Mouse (Mus musculus): ENCODE measurements at regions not wholly inside any gene's neighbourhood (a gene's known extent, or its start where the extent isn't known, plus 50 kb on each side); places are given as distances from the start of the nearest gene placed in this dataset.

DNA sequence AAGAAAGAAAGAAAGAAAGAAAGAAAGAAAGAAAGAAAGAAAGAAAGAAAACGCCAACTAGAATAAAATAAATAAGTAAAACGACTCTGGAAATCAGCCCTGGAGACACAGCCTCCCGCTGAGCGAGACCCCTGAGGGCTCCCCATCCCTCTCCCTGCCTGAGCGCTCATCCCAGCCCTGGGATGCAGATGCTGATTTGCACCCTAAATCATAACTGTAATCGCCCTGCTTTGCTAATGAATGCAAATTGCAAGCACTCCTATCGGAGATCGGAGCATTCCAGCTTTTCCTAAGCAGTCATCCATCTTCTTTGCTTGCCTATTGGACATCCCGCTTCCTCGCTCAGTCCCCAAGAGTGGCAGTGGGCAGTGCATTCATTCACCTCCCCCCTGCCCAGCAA is 218.7 kb upstream of the Zdhhc25 start:
- 49% methylated on average over 10 of the region's 10 CpGs for WGBS
- H3K4me2 ChIP-seq (ENCODE audit: low read depth, low read length): no peak overlapping the region
- no peak for ATAC-seq (replicated peaks; ENCODE audit: insufficient number of reproducible peaks, low FRiP score, low TSS enrichment, low read depth)
- no peaks in the 10 kb centered on the region for H3K4me1 ChIP-seq (ENCODE audit: control insufficient read depth, insufficient read depth, low read length)
- no peaks in the 10 kb centered on the region for H3K27me3 ChIP-seq (ENCODE audit: control insufficient read depth, insufficient read depth, low read length)
- H3K9ac ChIP-seq (replicated peaks; ENCODE audit: low read length): no peak overlapping the region
- no peak overlapping the region for H3K27ac ChIP-seq (replicated peaks; ENCODE audit: low read depth, low read length)
- H3K4me3 ChIP-seq (ENCODE audit: low read depth, low read length): no peak overlapping the region
- DNase-seq (ENCODE audit: low spot score): no peak
- H3K36me3 ChIP-seq (replicated peaks; ENCODE audit: control insufficient read depth, insufficient read depth, low read depth, low read length): no peaks in the 10 kb centered on the region
- no peaks in the 10 kb centered on the region for H3K9me3 ChIP-seq (replicated peaks; ENCODE audit: control insufficient read depth, low read length)

DNA sequence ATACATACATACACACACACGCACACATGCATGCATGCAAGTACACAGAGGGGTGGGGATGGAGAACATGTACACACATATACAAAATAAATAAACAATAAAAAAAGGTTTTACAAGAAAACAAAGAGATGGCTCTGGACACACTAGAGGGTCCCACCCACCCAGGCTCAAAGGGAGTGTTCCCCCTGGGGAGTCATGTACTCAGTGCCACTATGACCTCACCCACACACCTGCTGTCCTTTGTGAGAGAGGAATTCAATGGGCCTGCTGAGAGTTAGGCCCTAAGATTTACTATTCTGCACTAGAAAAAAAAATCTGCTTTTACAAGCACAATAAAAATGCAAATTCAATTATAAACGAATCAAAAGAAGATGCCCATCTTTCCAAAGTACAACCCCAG is 214.2 kb upstream of the Zdhhc25 start:
- no peak overlapping the region for H3K27ac ChIP-seq (replicated peaks; ENCODE audit: low read depth, low read length)
- H3K4me3 ChIP-seq (ENCODE audit: low read depth, low read length): no peak overlapping the region
- 71% methylated on average over 2 of the region's 2 CpGs for WGBS
- no peaks in the 10 kb centered on the region for H3K36me3 ChIP-seq (replicated peaks; ENCODE audit: control insufficient read depth, insufficient read depth, low read depth, low read length)
- no peak overlapping the region for H3K4me2 ChIP-seq (ENCODE audit: low read depth, low read length)
- H3K27me3 ChIP-seq (ENCODE audit: control insufficient read depth, insufficient read depth, low read length): no peaks in the 10 kb centered on the region
- H3K9ac ChIP-seq (replicated peaks; ENCODE audit: low read length): no peak overlapping the region
- H3K9me3 ChIP-seq (replicated peaks; ENCODE audit: control insufficient read depth, low read length): no peaks in the 10 kb centered on the region
- no peak for ATAC-seq (replicated peaks; ENCODE audit: insufficient number of reproducible peaks, low FRiP score, low TSS enrichment, low read depth)
- DNase-seq (ENCODE audit: low spot score): no peak
- H3K4me1 ChIP-seq (ENCODE audit: control insufficient read depth, insufficient read depth, low read length): no peaks in the 10 kb centered on the region

DNA sequence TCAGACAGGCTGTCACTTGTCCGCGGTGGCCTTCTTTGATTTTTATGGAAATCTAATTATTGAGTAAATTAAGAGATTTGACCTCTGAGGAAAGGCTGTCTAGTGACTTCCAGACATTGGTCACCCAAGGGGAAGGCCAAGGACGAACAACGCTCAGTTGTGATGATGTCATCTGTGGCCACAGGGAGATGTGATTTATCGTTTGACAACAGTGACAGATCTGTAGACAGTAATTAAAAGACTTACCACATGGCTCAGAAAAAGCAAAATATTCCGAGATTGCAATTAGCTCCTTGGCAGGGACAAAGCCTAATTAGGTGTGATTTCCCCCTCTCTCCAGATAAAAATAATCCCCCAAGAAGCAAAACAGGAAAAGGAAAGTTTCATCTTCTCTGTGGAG is 213.4 kb upstream of the Zdhhc25 start:
- WGBS: 77% methylated on average over 6 of the region's 6 CpGs
- H3K27me3 ChIP-seq (ENCODE audit: control insufficient read depth, insufficient read depth, low read length): no peaks in the 10 kb centered on the region
- no peak overlapping the region for H3K4me3 ChIP-seq (ENCODE audit: low read depth, low read length)
- no peaks in the 10 kb centered on the region for H3K36me3 ChIP-seq (replicated peaks; ENCODE audit: control insufficient read depth, insufficient read depth, low read depth, low read length)
- H3K4me1 ChIP-seq (ENCODE audit: control insufficient read depth, insufficient read depth, low read length): no peaks in the 10 kb centered on the region
- ATAC-seq (replicated peaks; ENCODE audit: insufficient number of reproducible peaks, low FRiP score, low TSS enrichment, low read depth) (no peak), DNase-seq (ENCODE audit: low spot score) (no peak)
- H3K4me2 ChIP-seq (ENCODE audit: low read depth, low read length): no peak overlapping the region
- H3K9ac ChIP-seq (replicated peaks; ENCODE audit: low read length): no peak overlapping the region
- H3K9me3 ChIP-seq (replicated peaks; ENCODE audit: control insufficient read depth, low read length): no peaks in the 10 kb centered on the region
- no peak overlapping the region for H3K27ac ChIP-seq (replicated peaks; ENCODE audit: low read depth, low read length)

DNA sequence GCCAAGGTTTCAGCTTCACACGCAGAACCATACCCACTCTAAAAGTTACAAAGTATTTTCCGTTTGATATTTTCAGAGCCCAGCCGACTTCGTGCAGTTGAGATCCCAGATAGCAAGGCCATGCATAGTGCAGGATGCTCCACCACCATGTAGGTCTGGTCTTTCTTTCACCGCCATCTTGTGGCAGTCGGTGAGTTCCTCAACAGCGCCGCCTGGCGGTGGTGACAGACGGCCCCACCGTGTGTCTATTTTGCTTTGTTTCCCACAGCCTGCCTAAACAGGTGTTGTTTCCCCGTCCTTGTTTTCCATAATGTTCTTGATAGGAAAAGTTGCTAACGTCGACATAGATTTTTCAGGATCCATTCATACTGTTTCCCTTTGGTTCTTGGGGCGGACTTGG is 208.3 kb upstream of the Zdhhc25 start:
- Histone ChIP-seq H3K4me3 (ENCODE audit: low read depth, low read length) (no peak overlapping the region), H3K9me3 (replicated peaks; ENCODE audit: control insufficient read depth, low read length) (no peaks in the 10 kb centered on the region), H3K9ac (replicated peaks; ENCODE audit: low read length) (no peak overlapping the region), H3K27ac (replicated peaks; ENCODE audit: low read depth, low read length) (no peak overlapping the region), H3K4me1 (ENCODE audit: control insufficient read depth, insufficient read depth, low read length) (no peaks in the 10 kb centered on the region), H3K4me2 (ENCODE audit: low read depth, low read length) (no peak overlapping the region), H3K36me3 (replicated peaks; ENCODE audit: control insufficient read depth, insufficient read depth, low read depth, low read length) (no peaks in the 10 kb centered on the region), H3K27me3 (ENCODE audit: control insufficient read depth, insufficient read depth, low read length) (no peaks in the 10 kb centered on the region)
- no peak for DNase-seq (ENCODE audit: low spot score)
- WGBS: 81% methylated on average over 15 of the region's 15 CpGs
- ATAC-seq (replicated peaks; ENCODE audit: insufficient number of reproducible peaks, low FRiP score, low TSS enrichment, low read depth): no peak

DNA sequence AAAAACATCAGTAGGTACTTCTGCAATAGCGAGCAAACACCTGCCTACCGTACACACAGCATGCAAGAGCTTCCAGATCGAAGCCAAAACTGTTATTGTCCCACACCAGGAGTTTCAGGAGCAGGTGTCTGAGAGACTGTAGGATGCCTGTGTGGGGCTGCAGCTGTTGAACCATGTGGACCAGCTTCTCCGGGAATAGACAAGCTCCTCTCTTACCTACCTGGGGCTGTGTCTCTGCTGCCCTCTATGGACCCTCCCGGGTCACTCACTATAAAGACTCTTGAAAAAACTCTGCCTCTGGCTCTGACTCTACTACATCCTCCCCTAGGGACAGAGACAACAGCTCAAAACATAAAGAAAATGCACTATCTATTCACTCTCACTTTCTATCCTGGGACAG is 201.0 kb upstream of the Zdhhc25 start:
- DNase-seq (ENCODE audit: low spot score) (peak; percentile 35), ATAC-seq (replicated peaks; ENCODE audit: insufficient number of reproducible peaks, low FRiP score, low TSS enrichment, low read depth) (no peak)
- no peaks in the 10 kb centered on the region for H3K9me3 ChIP-seq (replicated peaks; ENCODE audit: control insufficient read depth, low read length)
- H3K36me3 ChIP-seq (replicated peaks; ENCODE audit: control insufficient read depth, insufficient read depth, low read depth, low read length): no peaks in the 10 kb centered on the region
- no peak overlapping the region for H3K27ac ChIP-seq (replicated peaks; ENCODE audit: low read depth, low read length)
- no peaks in the 10 kb centered on the region for H3K4me1 ChIP-seq (ENCODE audit: control insufficient read depth, insufficient read depth, low read length)
- H3K4me2 ChIP-seq (ENCODE audit: low read depth, low read length): no peak overlapping the region
- WGBS: 53% methylated on average over 5 of the region's 5 CpGs
- no peak overlapping the region for H3K9ac ChIP-seq (replicated peaks; ENCODE audit: low read length)
- H3K27me3 ChIP-seq (ENCODE audit: control insufficient read depth, insufficient read depth, low read length): no peaks in the 10 kb centered on the region
- H3K4me3 ChIP-seq (ENCODE audit: low read depth, low read length): no peak overlapping the region

DNA sequence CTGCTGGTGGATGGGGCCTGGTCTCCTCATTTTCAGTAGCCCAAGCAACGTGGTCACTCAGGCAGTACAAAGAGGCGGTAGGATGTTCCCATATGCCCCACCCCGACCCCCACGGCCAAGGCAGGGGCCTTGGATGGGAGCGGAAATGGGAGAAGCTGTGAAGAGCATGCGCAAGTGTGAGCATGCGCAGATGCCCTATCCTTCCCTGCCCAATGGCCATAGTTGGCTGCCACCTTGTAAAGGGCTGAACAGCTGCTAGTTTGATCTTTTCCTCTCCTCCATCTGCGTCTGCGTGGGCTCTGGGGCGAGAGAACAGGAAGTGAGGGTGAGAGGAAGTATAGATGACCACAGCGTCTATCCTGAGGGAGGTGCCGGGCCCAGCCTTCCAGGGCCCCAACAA is 200.1 kb upstream of the Zdhhc25 start:
- H3K9ac ChIP-seq (replicated peaks; ENCODE audit: low read length): no peak overlapping the region
- 70% methylated on average over 12 of the region's 12 CpGs for WGBS
- no peak overlapping the region for H3K27ac ChIP-seq (replicated peaks; ENCODE audit: low read depth, low read length)
- no peaks in the 10 kb centered on the region for H3K36me3 ChIP-seq (replicated peaks; ENCODE audit: control insufficient read depth, insufficient read depth, low read depth, low read length)
- no peaks in the 10 kb centered on the region for H3K27me3 ChIP-seq (ENCODE audit: control insufficient read depth, insufficient read depth, low read length)
- no peaks in the 10 kb centered on the region for H3K4me1 ChIP-seq (ENCODE audit: control insufficient read depth, insufficient read depth, low read length)
- H3K4me3 ChIP-seq (ENCODE audit: low read depth, low read length): no peak overlapping the region
- ATAC-seq (replicated peaks; ENCODE audit: insufficient number of reproducible peaks, low FRiP score, low TSS enrichment, low read depth) (no peak), DNase-seq (ENCODE audit: low spot score) (no peak)
- H3K9me3 ChIP-seq (replicated peaks; ENCODE audit: control insufficient read depth, low read length): no peaks in the 10 kb centered on the region
- no peak overlapping the region for H3K4me2 ChIP-seq (ENCODE audit: low read depth, low read length)

DNA sequence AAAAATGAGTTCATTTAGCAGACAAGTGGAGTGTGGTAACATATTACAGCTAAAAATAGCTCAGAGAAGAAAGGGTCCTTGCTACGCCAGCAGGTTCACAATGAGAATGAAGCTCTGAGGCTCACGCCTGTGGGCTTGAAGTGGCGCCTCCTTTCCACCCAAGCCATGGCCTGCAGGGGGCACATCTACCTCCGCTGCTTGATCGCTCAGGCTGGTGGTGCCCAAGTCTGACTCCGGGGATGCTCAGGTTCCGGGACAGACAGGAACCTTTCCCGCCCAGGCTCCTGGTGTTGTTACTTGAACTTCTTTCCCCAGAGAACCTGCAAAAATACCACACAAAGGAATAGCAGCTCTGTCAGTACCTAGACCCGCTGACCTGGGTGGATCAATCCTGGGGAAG is 199.3 kb upstream of the Zdhhc25 start:
- Histone ChIP-seq H3K27ac (replicated peaks; ENCODE audit: low read depth, low read length) (no peak overlapping the region), H3K36me3 (replicated peaks; ENCODE audit: control insufficient read depth, insufficient read depth, low read depth, low read length) (no peaks in the 10 kb centered on the region), H3K4me2 (ENCODE audit: low read depth, low read length) (no peak overlapping the region), H3K4me1 (ENCODE audit: control insufficient read depth, insufficient read depth, low read length) (no peaks in the 10 kb centered on the region), H3K9me3 (replicated peaks; ENCODE audit: control insufficient read depth, low read length) (no peaks in the 10 kb centered on the region), H3K27me3 (ENCODE audit: control insufficient read depth, insufficient read depth, low read length) (no peaks in the 10 kb centered on the region), H3K9ac (replicated peaks; ENCODE audit: low read length) (no peak overlapping the region), H3K4me3 (ENCODE audit: low read depth, low read length) (no peak overlapping the region)
- DNase-seq (ENCODE audit: low spot score) (no peak), ATAC-seq (replicated peaks; ENCODE audit: insufficient number of reproducible peaks, low FRiP score, low TSS enrichment, low read depth) (no peak)
- WGBS: 63% methylated on average over 9 of the region's 9 CpGs

DNA sequence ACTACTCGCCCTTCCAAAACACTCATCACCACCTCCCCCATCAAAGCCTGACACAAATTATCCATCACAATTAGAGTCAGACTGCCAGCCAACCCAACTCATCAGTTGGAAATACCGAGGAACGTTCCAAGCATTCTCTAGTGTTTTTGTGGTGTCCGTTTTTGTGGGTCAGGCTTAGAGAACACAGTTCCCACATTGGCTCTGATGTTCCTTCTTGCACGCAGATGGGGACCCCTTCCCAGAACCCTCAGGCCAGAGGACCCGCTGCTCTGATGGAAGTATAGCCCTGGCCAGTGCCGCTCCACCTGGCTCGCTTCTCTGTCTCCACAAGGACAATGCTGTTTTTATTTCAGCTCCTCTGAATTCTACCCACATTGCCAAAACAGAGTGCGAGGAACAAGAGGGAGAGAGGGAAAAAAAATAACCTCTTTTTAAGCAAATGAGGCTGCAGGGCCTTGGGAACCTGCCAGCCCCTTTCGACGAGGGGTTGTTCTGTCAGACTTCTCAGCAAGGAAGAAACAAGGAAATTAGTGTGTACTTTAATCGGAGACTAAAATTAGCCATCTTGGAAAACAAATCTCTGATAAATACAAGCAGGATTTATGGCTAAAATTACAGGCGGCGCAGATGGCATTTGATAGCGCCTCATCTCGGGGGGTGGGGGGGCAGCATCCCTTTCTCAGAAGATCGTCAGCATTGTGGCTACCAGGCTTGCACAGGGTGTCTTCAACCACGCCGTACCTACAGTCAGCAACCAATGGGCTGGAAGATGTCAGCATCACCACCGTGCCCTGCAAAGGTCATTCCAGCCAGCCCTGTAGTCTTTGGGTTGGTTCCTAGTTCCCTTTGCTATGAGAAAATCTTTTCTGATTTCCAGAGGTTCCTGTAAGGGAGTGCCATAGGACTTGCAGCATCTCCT is 191.4 kb upstream of the Zdhhc25 start:
- Histone ChIP-seq H3K4me3 (ENCODE audit: low read depth, low read length) (no peak overlapping the region), H3K4me1 (ENCODE audit: control insufficient read depth, insufficient read depth, low read length) (no peaks in the 10 kb centered on the region), H3K36me3 (replicated peaks; ENCODE audit: control insufficient read depth, insufficient read depth, low read depth, low read length) (no peaks in the 10 kb centered on the region), H3K27ac (replicated peaks; ENCODE audit: low read depth, low read length) (no peak overlapping the region), H3K27me3 (ENCODE audit: control insufficient read depth, insufficient read depth, low read length) (no peaks in the 10 kb centered on the region), H3K9me3 (replicated peaks; ENCODE audit: control insufficient read depth, low read length) (no peaks in the 10 kb centered on the region), H3K4me2 (ENCODE audit: low read depth, low read length) (no peak overlapping the region), H3K9ac (replicated peaks; ENCODE audit: low read length) (no peak overlapping the region)
- 81% methylated on average over 20 of the region's 20 CpGs for WGBS
- ATAC-seq (replicated peaks; ENCODE audit: insufficient number of reproducible peaks, low FRiP score, low TSS enrichment, low read depth) (no peak), DNase-seq (ENCODE audit: low spot score) (no peak)

Data from embryonic facial prominence, embryonic 11.5 days (tissue).